Mouse (Mus musculus) midbrain, embryonic 15.5 days (tissue): Measurements from ENCODE around the gene Tbc1d30. TPM values are rescaled to one million over a fixed set of nuclear protein-coding genes. Genes with fewer than 3 reads are reported as not detected.

Experiments used
- ATAC-seq: fragments of 200-750 bp; cut with Nextera tagmentation; replicated peaks from 2 replicates; pipeline ENCODE4 v1.8.0; 2017; ENCODE audit warnings: moderate TSS enrichment
- H3K27ac ChIP-seq: fragments of 300-500 bp; sonication (generic); 2 replicates; pipeline ENCODE4 v1.5.1; 2015; ENCODE audit warnings: mild to moderate bottlenecking, inconsistent platforms
- H3K27me3 ChIP-seq: fragments of 300-500 bp; sonication (generic); replicated peaks from 2 replicates; pipeline ENCODE4 v1.6.1; 2015; ENCODE audit warnings: inconsistent platforms
- H3K36me3 ChIP-seq: fragments of 300-500 bp; sonication (generic); replicated peaks from 2 replicates; pipeline ENCODE4 v1.6.1; 2015; ENCODE audit warnings: inconsistent platforms
- H3K4me1 ChIP-seq: fragments of 300-500 bp; sonication (generic); 2 replicates; pipeline ENCODE4 v1.6.1; 2015; ENCODE audit warnings: inconsistent platforms
- H3K4me2 ChIP-seq: fragments of 300-500 bp; sonication (generic); 2 replicates; pipeline ENCODE4 v1.6.1; 2015; ENCODE audit warnings: inconsistent platforms, mild to moderate bottlenecking, moderate library complexity
- H3K4me3 ChIP-seq: fragments of 300-500 bp; sonication (generic); 2 replicates; pipeline ENCODE4 v1.5.1; 2015; ENCODE audit warnings: mild to moderate bottlenecking, inconsistent platforms
- H3K9ac ChIP-seq: fragments of 300-500 bp; sonication (generic); 2 replicates; pipeline ENCODE4 v1.6.1; 2015; ENCODE audit warnings: mild to moderate bottlenecking, inconsistent platforms
- H3K9me3 ChIP-seq: fragments of 300-500 bp; sonication (generic); 2 replicates; pipeline ENCODE4 v1.6.1; 2016; ENCODE audit warnings: inconsistent platforms
- WGBS: fragments of 180-500 bp; shearing (Covaris S2); methylation state at CpG from one replicate; pipeline ENCODE4 v1.1.7; 2015; ENCODE audit warnings: mixed read lengths; 5-methylcytosine and 5-hydroxymethylcytosine counted together
- polyA plus RNA-seq: library from polyadenylated mRNA; unstranded; fragments of >200 nt; fragmentation: Nextera tagmentation; extraction: Ambion mirVana; gene quantifications from 2 replicates; pipeline ENCODE4 v1.2.1, GENCODE M21; 2015

The Tbc1d30 gene
- 12.7 and 14.1 TPM in 2 replicates for polyA plus RNA-seq

- under 1% methylated on average over 61 of the region's 61 CpGs for WGBS
- no peaks in the 10 kb centered on the region for H3K36me3 ChIP-seq
- 0 out of 2 replicates have a peak within 1 kb of the TSS, but pooled peaks have one; percentile 2 for H3K9ac ChIP-seq
- peak; percentile 74 for ATAC-seq
- H3K9me3 ChIP-seq = no peaks in the 10 kb centered on the region
- peak within 1 kb of the TSS; percentile 90 for H3K4me2 ChIP-seq
- peaks cover 30% of the 10 kb centered on the region for H3K27me3 ChIP-seq
- no peak within 1 kb of the TSS for H3K27ac ChIP-seq
- H3K4me3 ChIP-seq = peak within 1 kb of the TSS; percentile 44
- H3K4me1 ChIP-seq = peaks cover 16% of the 10 kb centered on the region
Measured at GRCm38 (mm10) chr10:121351066-121351581, at the start of gene Tbc1d30. Gene Tbc1d30 (minus strand): TSS chr10:121351278.

GRCm38 (mm10) chr10:121398599-121398998, 47.5 kb upstream of the Tbc1d30 start:
- Histone ChIP-seq H3K9ac (no peak overlapping the region), H3K27me3 (no peaks in the 10 kb centered on the region), H3K9me3 (no peaks in the 10 kb centered on the region), H3K27ac (no peak overlapping the region), H3K4me1 (no peaks in the 10 kb centered on the region), H3K36me3 (peaks cover 15% of the 10 kb centered on the region; the same call in 1 of the 2 replicates), H3K4me3 (no peak overlapping the region), H3K4me2 (no peak overlapping the region)
- ATAC-seq = no peak
- 93% methylated on average over 7 of the region's 7 CpGs for WGBS

GRCm38 (mm10) chr10:121395542-121396176, 44.6 kb upstream of the Tbc1d30 start:
- Histone ChIP-seq H3K27me3 (no peaks in the 10 kb centered on the region), H3K4me1 (no peaks in the 10 kb centered on the region), H3K4me3 (no peak overlapping the region), H3K27ac (no peak overlapping the region), H3K4me2 (no peak overlapping the region), H3K36me3 (peaks cover 33% of the 10 kb centered on the region), H3K9me3 (no peaks in the 10 kb centered on the region), H3K9ac (no peak overlapping the region)
- WGBS = 86% methylated on average over 20 of the region's 20 CpGs
- ATAC-seq = no peak

DNA sequence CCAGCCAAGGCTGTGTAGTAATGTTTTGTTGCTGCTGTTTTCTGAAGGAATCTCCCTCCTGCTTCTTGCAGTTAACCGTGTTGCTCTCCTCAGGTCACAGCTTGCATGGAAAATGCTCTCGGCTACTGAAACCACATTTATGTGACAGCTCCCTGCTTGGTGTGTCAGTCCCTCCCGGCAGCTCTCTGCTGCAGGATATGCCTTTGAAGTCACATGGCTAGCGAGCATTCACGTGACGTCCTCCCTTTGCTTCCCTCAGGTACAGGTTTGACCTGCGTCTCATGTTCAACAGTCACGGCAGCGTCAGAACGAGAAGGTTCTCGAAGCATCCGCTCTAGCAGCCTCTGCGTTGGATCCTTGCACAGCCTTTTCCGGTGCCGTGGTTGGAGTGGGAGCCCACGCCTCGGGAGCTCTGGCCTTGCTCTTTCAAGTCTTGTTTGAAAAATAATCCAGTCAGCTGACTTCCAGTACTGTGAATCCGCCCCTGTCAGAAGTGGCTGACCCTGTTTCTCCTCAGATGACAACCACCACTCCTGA, 43.8 kb upstream of the Tbc1d30 start:
- peaks cover 38% of the 10 kb centered on the region for H3K36me3 ChIP-seq
- no peak overlapping the region; the same call in 1 of the 2 replicates for H3K27ac ChIP-seq
- H3K4me2 ChIP-seq = no peak overlapping the region
- no peak overlapping the region for H3K4me3 ChIP-seq
- H3K4me1 ChIP-seq = no peaks in the 10 kb centered on the region
- H3K9ac ChIP-seq = no peak overlapping the region
- ATAC-seq = no peak
- 77% methylated on average over 18 of the region's 18 CpGs for WGBS
- H3K27me3 ChIP-seq = no peaks in the 10 kb centered on the region
- H3K9me3 ChIP-seq = no peaks in the 10 kb centered on the region

DNA sequence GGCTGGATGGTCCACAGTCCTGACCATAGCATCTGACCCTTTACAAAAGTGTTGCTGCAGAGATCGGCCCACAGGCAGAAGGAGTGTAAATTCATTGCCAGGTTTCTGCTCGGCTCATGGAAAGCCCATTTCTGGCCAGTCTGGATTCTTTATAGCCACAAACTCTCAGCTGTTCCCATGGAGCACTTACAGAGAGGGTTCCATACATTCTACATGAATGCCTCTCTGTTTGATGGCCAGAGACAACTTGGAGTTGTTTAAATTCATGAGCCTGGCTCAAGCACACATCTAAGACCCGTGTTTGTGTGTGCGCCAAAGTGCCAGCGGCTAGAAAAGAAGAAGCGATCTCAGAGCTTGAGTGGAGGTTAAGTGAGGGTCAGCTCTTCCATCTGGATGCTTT, 43.2 kb upstream of the Tbc1d30 start:
- H3K4me1 ChIP-seq = no peaks in the 10 kb centered on the region
- H3K4me2 ChIP-seq = no peak overlapping the region
- no peak overlapping the region for H3K9ac ChIP-seq
- no peak overlapping the region for H3K4me3 ChIP-seq
- ATAC-seq = no peak
- H3K27me3 ChIP-seq = no peaks in the 10 kb centered on the region
- no peaks in the 10 kb centered on the region for H3K9me3 ChIP-seq
- WGBS = 83% methylated on average over 6 of the region's 6 CpGs
- no peak overlapping the region; the same call in 1 of the 2 replicates for H3K27ac ChIP-seq
- H3K36me3 ChIP-seq = peaks cover 41% of the 10 kb centered on the region

DNA sequence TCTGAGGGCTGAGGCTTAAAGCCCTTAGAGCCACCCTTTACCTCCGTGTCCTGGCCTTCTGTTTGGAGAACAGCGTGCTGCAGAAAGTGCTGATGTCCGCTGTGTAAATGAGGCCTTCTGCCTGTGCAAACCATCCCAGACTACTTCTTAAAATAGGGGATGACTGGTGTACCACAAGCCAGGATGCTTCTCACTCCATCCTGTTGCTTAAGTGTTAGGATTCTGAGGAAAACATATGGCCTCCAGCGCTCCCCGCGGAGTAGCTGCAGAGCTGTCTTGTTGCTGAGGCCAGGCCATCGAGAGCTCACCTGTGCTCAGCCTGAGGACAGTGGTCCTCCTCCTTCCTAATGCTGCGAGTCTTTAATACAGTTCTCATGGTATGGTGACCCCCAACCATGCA, 40.8 kb upstream of the Tbc1d30 start:
- 95% methylated on average over 8 of the region's 8 CpGs for WGBS
- H3K36me3 ChIP-seq = peaks cover 48% of the 10 kb centered on the region
- H3K27me3 ChIP-seq = no peaks in the 10 kb centered on the region
- H3K9me3 ChIP-seq = no peaks in the 10 kb centered on the region
- H3K4me1 ChIP-seq = no peaks in the 10 kb centered on the region
- no peak overlapping the region for H3K27ac ChIP-seq
- ATAC-seq = no peak
- H3K4me2 ChIP-seq = no peak overlapping the region
- no peak overlapping the region for H3K9ac ChIP-seq
- H3K4me3 ChIP-seq = no peak overlapping the region

DNA sequence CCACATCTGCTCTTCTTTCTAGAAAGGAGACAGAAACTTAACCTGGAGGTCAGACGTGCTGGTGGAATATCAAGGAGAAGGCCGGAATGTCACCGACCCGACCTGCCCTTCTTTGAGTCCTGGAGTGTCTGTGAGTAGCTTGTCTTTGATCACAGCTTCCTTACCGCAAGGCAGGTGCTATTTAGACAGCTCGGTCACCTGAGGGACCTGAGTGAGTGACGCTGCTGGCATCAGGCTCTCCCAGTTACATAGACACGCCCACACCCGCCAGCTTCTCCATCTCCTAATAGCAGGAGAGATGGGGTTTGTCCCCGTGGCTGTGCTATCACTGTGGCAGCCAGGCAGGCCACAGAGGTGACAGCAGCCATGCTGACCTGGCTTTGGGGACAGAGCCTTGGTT, 39.5 kb upstream of the Tbc1d30 start:
- 87% methylated on average over 10 of the region's 10 CpGs for whole genome bisulfite sequencing
- H3K4me2 ChIP-seq = no peak overlapping the region
- peaks cover 39% of the 10 kb centered on the region for H3K36me3 ChIP-seq
- no peak for ATAC-seq
- no peaks in the 10 kb centered on the region for H3K9me3 ChIP-seq
- no peak overlapping the region for H3K27ac ChIP-seq
- H3K27me3 ChIP-seq = no peaks in the 10 kb centered on the region
- H3K9ac ChIP-seq = no peak overlapping the region
- no peak overlapping the region for H3K4me3 ChIP-seq
- no peaks in the 10 kb centered on the region for H3K4me1 ChIP-seq

DNA sequence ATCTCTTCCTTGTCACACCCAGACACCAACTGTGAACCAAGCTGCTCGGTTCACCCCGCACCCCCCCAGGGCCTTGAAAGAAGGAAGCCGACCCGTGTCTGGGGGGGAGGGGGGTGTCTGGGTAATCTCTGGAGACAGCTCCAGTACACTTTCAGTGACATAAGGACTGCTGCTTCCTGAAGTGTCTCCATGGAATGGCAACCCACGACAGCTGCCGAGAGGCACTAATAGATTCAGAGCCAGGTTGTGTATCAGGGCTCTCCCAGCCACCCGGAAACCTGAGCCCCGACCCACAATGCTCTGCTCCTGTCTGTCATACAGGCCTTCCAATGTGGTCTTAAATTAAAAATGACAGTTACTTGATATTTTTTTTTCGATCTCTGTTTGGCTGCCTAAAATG, 35.3 kb upstream of the Tbc1d30 start:
- Histone ChIP-seq H3K9me3 (no peaks in the 10 kb centered on the region), H3K27me3 (no peaks in the 10 kb centered on the region), H3K36me3 (peaks cover 39% of the 10 kb centered on the region; the same call in 1 of the 2 replicates), H3K4me2 (no peak overlapping the region), H3K4me3 (no peak overlapping the region), H3K4me1 (no peaks in the 10 kb centered on the region), H3K27ac (no peak overlapping the region), H3K9ac (no peak overlapping the region)
- no peak for ATAC-seq
- WGBS = 52% methylated on average over 9 of the region's 9 CpGs

- no peak for ATAC-seq
- H3K27ac ChIP-seq = no peak overlapping the region
- WGBS = 92% methylated on average over 6 of the region's 6 CpGs
Measured at GRCm38 (mm10) chr10:121385695-121386094, 34.6 kb upstream of the Tbc1d30 start.

DNA sequence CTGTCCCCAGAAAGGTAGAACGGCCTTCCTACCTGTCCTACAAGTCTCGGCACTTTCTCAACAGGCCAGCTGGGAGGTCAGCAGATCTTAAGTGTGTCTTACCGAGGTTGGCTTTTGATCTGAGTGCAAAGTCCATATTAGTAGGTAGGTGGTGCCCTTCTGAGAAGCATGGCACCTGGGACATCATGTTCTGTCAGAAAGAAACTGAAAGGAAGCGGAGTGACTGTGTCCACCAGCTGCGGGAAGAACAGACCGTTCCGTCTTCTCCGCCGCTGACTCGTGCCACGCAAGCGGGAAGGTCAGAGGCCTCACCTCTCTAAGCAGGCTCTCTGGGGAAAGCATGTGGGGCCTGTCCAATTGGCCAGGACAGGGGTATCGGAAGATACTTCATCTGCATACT, 33.6 kb upstream of the Tbc1d30 start:
- Histone ChIP-seq H3K4me1 (no peaks in the 10 kb centered on the region), H3K9ac (no peak overlapping the region), H3K27me3 (no peaks in the 10 kb centered on the region), H3K27ac (no peak overlapping the region), H3K4me3 (no peak overlapping the region), H3K36me3 (peaks cover 41% of the 10 kb centered on the region; the same call in 1 of the 2 replicates), H3K4me2 (no peak overlapping the region), H3K9me3 (no peaks in the 10 kb centered on the region)
- WGBS = 94% methylated on average over 13 of the region's 13 CpGs
- ATAC-seq = no peak

More at GRCm38 (mm10) chr10:121385695-121386094, 34.6 kb upstream of the Tbc1d30 start:
- H3K4me2 ChIP-seq = no peak overlapping the region
- no peak overlapping the region for H3K9ac ChIP-seq
- H3K4me1 ChIP-seq = no peaks in the 10 kb centered on the region
- H3K4me3 ChIP-seq = no peak overlapping the region
- H3K36me3 ChIP-seq = peaks cover 39% of the 10 kb centered on the region; the same call in 1 of the 2 replicates
- H3K27me3 ChIP-seq = no peaks in the 10 kb centered on the region
- no peaks in the 10 kb centered on the region for H3K9me3 ChIP-seq

- Histone ChIP-seq H3K4me2 (no peak overlapping the region), H3K4me1 (no peaks in the 10 kb centered on the region), H3K9me3 (no peaks in the 10 kb centered on the region), H3K27me3 (no peaks in the 10 kb centered on the region), H3K27ac (no peak overlapping the region), H3K9ac (no peak overlapping the region), H3K36me3 (peaks cover 54% of the 10 kb centered on the region), H3K4me3 (no peak overlapping the region)
- no peak for ATAC-seq
- 93% methylated on average over 18 of the region's 18 CpGs for WGBS
Measured at GRCm38 (mm10) chr10:121381280-121381679, 30.2 kb upstream of the Tbc1d30 start.

DNA sequence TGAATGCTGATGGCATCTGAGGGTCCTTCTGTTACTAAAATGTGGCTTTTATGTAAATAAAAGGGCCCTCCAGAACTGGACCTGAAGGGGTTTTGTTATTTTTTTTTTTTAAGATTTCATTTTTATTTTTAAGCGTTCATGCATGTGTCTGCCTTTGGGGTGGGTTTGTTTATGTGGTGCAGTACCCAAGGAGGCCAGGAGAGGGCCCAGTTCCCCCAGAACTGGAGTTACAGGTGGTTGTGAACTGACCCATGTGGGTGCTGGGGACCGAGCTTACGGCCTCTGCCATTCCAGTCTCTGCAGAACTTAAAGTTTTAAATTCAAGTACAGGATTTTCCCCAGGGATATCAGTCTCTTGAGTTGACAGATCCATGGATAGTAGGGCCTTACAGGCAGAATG, 28.3 kb upstream of the Tbc1d30 start:
- Histone ChIP-seq H3K27ac (no peak overlapping the region), H3K4me2 (no peak overlapping the region), H3K4me3 (no peak overlapping the region), H3K36me3 (peaks cover 60% of the 10 kb centered on the region), H3K27me3 (no peaks in the 10 kb centered on the region), H3K4me1 (no peaks in the 10 kb centered on the region), H3K9me3 (no peaks in the 10 kb centered on the region), H3K9ac (no peak overlapping the region)
- 97% methylated on average over 3 of the region's 3 CpGs for WGBS
- ATAC-seq = no peak
